Comparison of ENCODE assay signal across 12 mouse cellular contexts in genomic region chr3:95499496-95500140, GRCm38 (mm10). TPM values are rescaled to one million over a fixed set of nuclear protein-coding genes. Genes with fewer than 3 reads are reported as not detected.
DNase-seq lines count a peak whose midpoint lies in the region; ATAC-seq and TF ChIP-seq lines count a peak whose summit lies in the region.
"Had no signal": no experiment of that assay in that cellular context is flagged by ENCODE, and none has a peak within 500 bp of the region (broad histone marks: within the 10 kb centered on the region; RNA-seq: fewer than 3 reads in every experiment).

No protein-coding gene starts in this region.

- no peaks in the 10 kb centered on the region for H3K27me3 ChIP-seq in heart, embryonic 13.5 days (replicated peaks)
- no peaks in the 10 kb centered on the region for H3K27me3 ChIP-seq in limb, embryonic 12.5 days
- no peaks in the 10 kb centered on the region for H3K27me3 ChIP-seq in hindbrain, postnatal 0 days (ENCODE audit: insufficient read depth, low read length)
- H3K27me3 ChIP-seq: midbrain, embryonic 13.5 days had no signal

- no peak for DNase-seq in heart, adult 9 months (ENCODE audit: low spot score in 2 of 2)
- DNase-seq in right cerebral cortex, postnatal 25 days = peak; percentile 18
- DNase-seq in right cerebral cortex, postnatal 10 days (ENCODE audit: low spot score in 2 of 2) = no peak
- DNase-seq in cerebellum, postnatal 4 days (ENCODE audit: low spot score in 2 of 2) = no peak
- DNase-seq in hindbrain, postnatal 0 days (ENCODE audit: low spot score) = no peak
- no peak for DNase-seq in spleen, adult 12 weeks (ENCODE audit: low spot score)
- DNase-seq: thymus, adult 2 months had no signal

- peak overlapping the region; percentile 61 for H3K4me2 ChIP-seq in heart, embryonic 13.5 days
- H3K4me2 ChIP-seq in limb, embryonic 12.5 days = peak overlapping the region; percentile 52
- H3K4me2 ChIP-seq in hindbrain, postnatal 0 days (ENCODE audit: low read depth, low read length) = no peak overlapping the region; the same call in 1 of the 2 replicates
- H3K4me2 ChIP-seq: midbrain, embryonic 13.5 days had no signal

- TF ChIP-seq CTCF in hindbrain, postnatal 0 days (IDR thresholded peaks at IDR 0.05; ENCODE audit: low read depth) = no peak

- no peaks in the 10 kb centered on the region for H3K9me3 ChIP-seq in heart, embryonic 13.5 days
- no peaks in the 10 kb centered on the region for H3K9me3 ChIP-seq in limb, embryonic 12.5 days
- no peaks in the 10 kb centered on the region for H3K9me3 ChIP-seq in hindbrain, postnatal 0 days (ENCODE audit: low read length)
- H3K9me3 ChIP-seq: midbrain, embryonic 13.5 days had no signal

- ATAC-seq in heart, embryonic 13.5 days (ENCODE audit: extremely low read depth, insufficient number of reproducible peaks, low FRiP score, low TSS enrichment) = no peak
- ATAC-seq in limb, embryonic 12.5 days (ENCODE audit: insufficient number of reproducible peaks, insufficient read depth, low FRiP score, low TSS enrichment, low read depth) = no peak; the same call in 1 of the 2 replicates
- ATAC-seq in hindbrain, postnatal 0 days = no peak
- ATAC-seq: midbrain, embryonic 13.5 days had no signal

- H3K4me3 ChIP-seq in heart, embryonic 13.5 days = peak overlapping the region; percentile 40
- H3K4me3 ChIP-seq in limb, embryonic 12.5 days (replicated peaks) = peak overlapping the region; percentile 25
- no peak overlapping the region for H3K4me3 ChIP-seq in hindbrain, postnatal 0 days (ENCODE audit: low read length)
- H3K4me3 ChIP-seq: midbrain, embryonic 13.5 days had no signal

- H3K27ac ChIP-seq in heart, embryonic 13.5 days (replicated peaks) = peak overlapping the region; percentile 67
- peak overlapping the region; percentile 78 for H3K27ac ChIP-seq in limb, embryonic 12.5 days
- H3K27ac ChIP-seq in hindbrain, postnatal 0 days = no peak overlapping the region
- H3K27ac ChIP-seq: midbrain, embryonic 13.5 days had no signal

- 44% methylated on average over 10 of the region's 10 CpGs for WGBS in heart, embryonic 13.5 days
- 12% methylated on average over 10 of the region's 10 CpGs for WGBS in limb, embryonic 12.5 days
- 74% methylated on average over 10 of the region's 10 CpGs for WGBS in hindbrain, postnatal 0 days

- H3K9ac ChIP-seq in heart, embryonic 13.5 days = peak overlapping the region; percentile 63
- peak overlapping the region; percentile 42 for H3K9ac ChIP-seq in limb, embryonic 12.5 days (replicated peaks)
- H3K9ac ChIP-seq in hindbrain, postnatal 0 days (replicated peaks; ENCODE audit: low read length) = no peak overlapping the region
- H3K9ac ChIP-seq: midbrain, embryonic 13.5 days had no signal

- peaks cover 23% of the 10 kb centered on the region for H3K4me1 ChIP-seq in heart, embryonic 13.5 days
- H3K4me1 ChIP-seq in limb, embryonic 12.5 days (replicated peaks) = peaks cover 22% of the 10 kb centered on the region
- H3K4me1 ChIP-seq in hindbrain, postnatal 0 days (ENCODE audit: insufficient read depth, low read length) = no peaks in the 10 kb centered on the region
- H3K4me1 ChIP-seq: midbrain, embryonic 13.5 days had no signal

- peaks cover 36% of the 10 kb centered on the region for H3K36me3 ChIP-seq in heart, embryonic 13.5 days
- peaks cover 19% of the 10 kb centered on the region for H3K36me3 ChIP-seq in limb, embryonic 12.5 days
- H3K36me3 ChIP-seq in hindbrain, postnatal 0 days (ENCODE audit: insufficient read depth, low read length) = peaks cover 16% of the 10 kb centered on the region

RNA-seq across cellular contexts. Expression of gene Ctsk, which starts 0.6 kb away (rescaled TPM):
- polyA plus RNA-seq in heart, embryonic 13.5 days (2015; fragmentation: Nextera tagmentation; extraction: Ambion mirVana) = 15.5 and 17.0 TPM in 2 replicates
- 7.9 and 10.1 TPM in 2 replicates for polyA plus RNA-seq in limb, embryonic 12.5 days (2016; fragmentation: Nextera tagmentation; extraction: Ambion mirVana)
- 4.9 and 6.7 TPM in 2 replicates for total RNA-seq in hindbrain, postnatal 0 days (2014; rRNA removed)
- 11.6 TPM in 2 replicates for polyA plus RNA-seq in hindbrain, postnatal 0 days (2015; fragmentation: Nextera tagmentation; extraction: Ambion mirVana)

RNA-seq across cellular contexts. Expression of gene Ctss, which starts 27.0 kb away (rescaled TPM):
- 12.3 and 13.4 TPM in 2 replicates for polyA plus RNA-seq in heart, embryonic 13.5 days (2015; fragmentation: Nextera tagmentation; extraction: Ambion mirVana)
- 6.1 and 6.9 TPM in 2 replicates for polyA plus RNA-seq in limb, embryonic 12.5 days (2016; fragmentation: Nextera tagmentation; extraction: Ambion mirVana)
- total RNA-seq in hindbrain, postnatal 0 days (2014; rRNA removed) = 9.8 and 11.5 TPM in 2 replicates
- polyA plus RNA-seq in hindbrain, postnatal 0 days (2015; fragmentation: Nextera tagmentation; extraction: Ambion mirVana) = 26.1 and 26.6 TPM in 2 replicates

RNA-seq across cellular contexts. Expression of gene Hormad1, which starts 59.9 kb away (rescaled TPM):
- not detected in 2 replicates for polyA plus RNA-seq in heart, embryonic 13.5 days (2015; fragmentation: Nextera tagmentation; extraction: Ambion mirVana)
- not detected in 2 replicates for polyA plus RNA-seq in limb, embryonic 12.5 days (2016; fragmentation: Nextera tagmentation; extraction: Ambion mirVana)
- total RNA-seq in hindbrain, postnatal 0 days (2014; rRNA removed) = not detected in 2 replicates
- not detected in 2 replicates for polyA plus RNA-seq in hindbrain, postnatal 0 days (2015; fragmentation: Nextera tagmentation; extraction: Ambion mirVana)
- total RNA-seq: heart, adult 18-20 months; layer of hippocampus, postnatal 10 days had no signal
- polyA plus RNA-seq: midbrain, embryonic 13.5 days; thymus, adult 2 months had no signal
